Mouse (Mus musculus) CH12.LX (cell line): ENCODE measurements around the gene Msrb2. TPM values are rescaled to one million over a fixed set of nuclear protein-coding genes. Genes with fewer than 3 reads are reported as not detected.

ENCODE experiments used
- DNase-seq: peaks from one replicate; pipeline ENCODE4 v3.0.0-alpha.2; 2013; ENCODE audit errors: extremely low read depth
- H3K27ac ChIP-seq: 2 replicates; pipeline ENCODE4 v1.5.1; 2012; ENCODE audit warnings: low read depth, mild to moderate bottlenecking, control low read depth, moderate library complexity; ENCODE audit not compliant: insufficient read depth
- H3K27me3 ChIP-seq: replicated peaks from 2 replicates; pipeline ENCODE3; 2012; ENCODE audit warnings: inconsistent platforms
- H3K36me3 ChIP-seq, 2 experiments: replicated peaks in 1 of 2; 2 replicates each; pipeline versions ENCODE3 to v1.6.1; 2012; ENCODE audit warnings: inconsistent platforms in 1 of 2, low read length in 1 of 2, mild to moderate bottlenecking in 1 of 2, mixed read lengths in 1 of 2, moderate library complexity in 1 of 2; ENCODE audit not compliant: control insufficient read depth in 1 of 2, insufficient read depth in 1 of 2
- H3K4me1 ChIP-seq, 2 experiments: 2 replicates each; pipeline ENCODE4 v1.6.1; 2012; ENCODE audit warnings: inconsistent platforms in 1 of 2, moderate library complexity in 1 of 2; ENCODE audit not compliant: insufficient read depth in 2 of 2, control insufficient read depth in 1 of 2
- H3K4me2 ChIP-seq: 2 replicates; pipeline ENCODE4 v1.6.1; 2012; ENCODE audit warnings: low read depth, mild to moderate bottlenecking, control low read depth; ENCODE audit not compliant: poor library complexity, insufficient read depth, severe bottlenecking
- H3K4me3 ChIP-seq, 3 experiments: fragments of 150-350 bp in 1 of 3; sonication (generic) in 1 of 3; replicated peaks in 1 of 3; 2 replicates each; pipeline versions ENCODE3 to v1.5.1; 2011 to 2012; ENCODE audit warnings: low read depth in 2 of 3, low read length in 2 of 3, mild to moderate bottlenecking in 2 of 3, moderate library complexity in 2 of 3, control low read depth in 1 of 3, improper control_type of control experiment in 1 of 3, inconsistent platforms in 1 of 3, mixed read lengths in 1 of 3; ENCODE audit not compliant: poor library complexity in 1 of 3
- H3K79me2 ChIP-seq: replicated peaks from 2 replicates; pipeline ENCODE4 v1.6.1; 2012; ENCODE audit warnings: mild to moderate bottlenecking, moderate library complexity; ENCODE audit not compliant: control insufficient read depth, poor library complexity, insufficient read depth, severe bottlenecking; ENCODE audit errors: extremely low read depth
- H3K9ac ChIP-seq: 2 replicates; pipeline ENCODE4 v1.6.1; 2012; ENCODE audit warnings: low read depth, mild to moderate bottlenecking, control low read depth, moderate library complexity; ENCODE audit not compliant: insufficient read depth
- H3K9me3 ChIP-seq: replicated peaks from 2 replicates; pipeline ENCODE3; 2012; ENCODE audit warnings: low read length, inconsistent platforms, mixed read lengths
- CHD1 ChIP-seq: IDR thresholded peaks from 2 replicates; pipeline ENCODE4 v1.6.1; 2012; ENCODE audit warnings: low read depth, low read length, improper control_type of control experiment, inconsistent platforms
- CTCF ChIP-seq, 2 experiments: IDR thresholded peaks in 1 of 2; conservative IDR thresholded peaks in 1 of 2; 2 replicates each; pipeline ENCODE4 v1.5.1; 2011 to 2012; ENCODE audit warnings: low read depth in 2 of 2, low read length in 2 of 2, improper control_type of control experiment in 1 of 2, inconsistent platforms in 1 of 2, mild to moderate bottlenecking in 1 of 2, moderate library complexity in 1 of 2
- E2F4 ChIP-seq: IDR thresholded peaks from 2 replicates; pipeline ENCODE4 v1.6.1; 2011; ENCODE audit warnings: low read depth, low read length, improper control_type of control experiment; ENCODE audit not compliant: insufficient replicate concordance
- ELF1 ChIP-seq: IDR thresholded peaks from 2 replicates; pipeline ENCODE4 v1.6.1; 2014; ENCODE audit warnings: low read depth, mild to moderate bottlenecking, inconsistent platforms, low read length, improper control_type of control experiment
- HCFC1 ChIP-seq: IDR thresholded peaks from 2 replicates; pipeline ENCODE4 v1.6.1; 2012; ENCODE audit warnings: low read depth, mild to moderate bottlenecking, inconsistent platforms, low read length, improper control_type of control experiment
- JUN ChIP-seq: IDR thresholded peaks from 2 replicates; pipeline ENCODE4 v1.6.1; 2011; ENCODE audit warnings: low read depth, mild to moderate bottlenecking, low read length, improper control_type of control experiment, moderate library complexity; ENCODE audit not compliant: insufficient read depth
- JUND ChIP-seq: conservative IDR thresholded peaks from 2 replicates; pipeline ENCODE4 v1.6.1; 2011; ENCODE audit warnings: low read depth, low read length, improper control_type of control experiment
- MAX ChIP-seq: IDR thresholded peaks from 2 replicates; pipeline ENCODE4 v1.6.1; 2011; ENCODE audit warnings: low read length, improper control_type of control experiment
- MXI1 ChIP-seq: IDR thresholded peaks from 2 replicates; pipeline ENCODE4 v1.6.1; 2011; ENCODE audit warnings: mild to moderate bottlenecking, low read depth, low read length, improper control_type of control experiment
- MYC ChIP-seq: IDR thresholded peaks from 2 replicates; pipeline ENCODE4 v1.6.1; 2011; ENCODE audit warnings: low read depth, mild to moderate bottlenecking, improper control_type of control experiment, low read length
- NELFE ChIP-seq: IDR thresholded peaks from 2 replicates; pipeline ENCODE4 v1.6.1; 2011; ENCODE audit warnings: low read depth, low read length, improper control_type of control experiment
- PAX5 ChIP-seq: IDR thresholded peaks from 2 replicates; pipeline ENCODE4 v1.6.1; 2012; ENCODE audit warnings: low read length, inconsistent platforms, mixed read lengths
- POLR2A ChIP-seq: IDR thresholded peaks from 2 replicates; pipeline ENCODE4 v1.6.1; 2011; ENCODE audit warnings: low read depth, mild to moderate bottlenecking, improper control_type of control experiment, low read length
- POLR2AphosphoS2 ChIP-seq: IDR thresholded peaks from 2 replicates; pipeline ENCODE4 v1.6.1; 2011; ENCODE audit warnings: low read depth, low read length, improper control_type of control experiment
- RAD21 ChIP-seq: IDR thresholded peaks from 2 replicates; pipeline ENCODE4 v1.6.1; 2011; ENCODE audit warnings: low read depth, mild to moderate bottlenecking, low read length, improper control_type of control experiment, moderate library complexity
- SIN3A ChIP-seq: IDR thresholded peaks from 2 replicates; pipeline ENCODE4 v1.6.1; 2012; ENCODE audit warnings: low read length, improper control_type of control experiment, inconsistent platforms
- SMC3 ChIP-seq: IDR thresholded peaks from 2 replicates; pipeline ENCODE4 v1.6.1; 2011; ENCODE audit warnings: low read depth, low read length, improper control_type of control experiment
- TBP ChIP-seq: conservative IDR thresholded peaks from 2 replicates; pipeline ENCODE4 v1.6.1; 2011; ENCODE audit warnings: low read depth, low read length, improper control_type of control experiment
- TCF12 ChIP-seq: IDR thresholded peaks from 2 replicates; pipeline ENCODE4 v1.6.1; 2014; ENCODE audit warnings: low read depth, mild to moderate bottlenecking, inconsistent platforms, low read length, improper control_type of control experiment
- USF2 ChIP-seq: conservative IDR thresholded peaks from 2 replicates; pipeline ENCODE4 v1.6.1; 2011; ENCODE audit warnings: low read depth, low read length, improper control_type of control experiment
- ZKSCAN1 ChIP-seq: IDR thresholded peaks from 2 replicates; pipeline ENCODE4 v1.6.1; 2012; ENCODE audit warnings: low read depth, inconsistent platforms, low read length, improper control_type of control experiment, borderline replicate concordance
- ZMIZ1 ChIP-seq: IDR thresholded peaks from 2 replicates; pipeline ENCODE4 v1.6.1; 2012; ENCODE audit warnings: low read depth, mild to moderate bottlenecking, inconsistent platforms, low read length, improper control_type of control experiment
- dilution Hi-C: fragments of 300-500 bp; cut with MboI; formaldehyde crosslinking; loops from 2 replicates; pipeline ENCODE4 v1.14.3; 2020; ENCODE audit warnings: low sequenced_read_pairs; ENCODE audit not compliant: extremely low pct_unique_long_range_greater_than_20kb, extremely low pct_ligation_motif_present
- in situ Hi-C: fragments of 300-500 bp; cut with MboI; formaldehyde crosslinking; loops from 3 replicates; pipeline ENCODE4 v1.14.3; 2019; ENCODE audit warnings: low sequenced_read_pairs, low pct_ligation_motif_present, low pct_unique_long_range_greater_than_20kb, mixed read lengths
- polyA plus RNA-seq: library from polyadenylated mRNA; unstranded; fragments of >175 nt; gene quantifications from 2 replicates; pipeline ENCODE4 v1.2.1, GENCODE M21; 2012; ENCODE audit warnings: low read depth; ENCODE audit not compliant: insufficient read length
- total RNA-seq, 2 experiments: library from RNA; depleted of rRNA; stranded (reverse); fragments of 300-350 nt in 1 of 2; fragments of >200 nt in 1 of 2; gene quantifications; 2 replicates each; pipeline ENCODE4 v1.2.3; 2012 to 2014

Gene Msrb2
- total and polyA plus RNA-seq, 3 experiments: 9.0 to 27.8 (median 21.6) TPM

- dilution Hi-C loops: no loop called here
- Histone ChIP-seq H3K4me2 (no peak overlapping the region), H3K9ac (no peak overlapping the region), H3K36me3 (no peaks in the 10 kb centered on the region), H3K4me3 (no peak overlapping the region)
- no peak for TF ChIP-seq POLR2AphosphoS2
- TF ChIP-seq CHD1: no peak
- TF ChIP-seq POLR2A: no peak
- no peak for TF ChIP-seq ZMIZ1
- TF ChIP-seq JUN: no peak
- no peak for TF ChIP-seq TBP
- TF ChIP-seq MXI1: no peak
- TF ChIP-seq RAD21: no peak
- no peak for TF ChIP-seq MAX
- no peak for TF ChIP-seq NELFE
- TF ChIP-seq SIN3A: no peak
- TF ChIP-seq JUND: no peak
- TF ChIP-seq ELF1: no peak
- no peak for TF ChIP-seq CTCF (conservative IDR thresholded peaks at IDR 0.05 in 1 of 2, IDR thresholded peaks at IDR 0.05 in 1 of 2; ENCODE audit: low read depth in 2 of 2, low read length in 2 of 2)
- no peak for TF ChIP-seq SMC3
- TF ChIP-seq, all 38 proteins: peak for 0
- Histone ChIP-seq H3K27me3 (peaks cover 1% of the 10 kb centered on the region), H3K79me2 (no peaks in the 10 kb centered on the region), H3K27ac (no peak overlapping the region), H3K4me1 (no peaks in the 10 kb centered on the region), H3K9me3 (no peaks in the 10 kb centered on the region)
- in situ Hi-C loops: no loop called here
- DNase-seq: peak; percentile 14
Observed at GRCm38 (mm10) chr2:19429031-19429430, 57.8 kb downstream of the Msrb2 start.

- no peaks in the 10 kb centered on the region for H3K79me2 ChIP-seq
- no peak overlapping the region for H3K4me2 ChIP-seq
- H3K27ac ChIP-seq: no peak overlapping the region
- peaks cover 1% of the 10 kb centered on the region for H3K27me3 ChIP-seq
- no peaks in the 10 kb centered on the region for H3K4me1 ChIP-seq
- dilution Hi-C loops (no loop called here), in situ Hi-C loops (no loop called here)
- DNase-seq: no peak
- no peak for TF ChIP-seq USF2
- TF ChIP-seq CHD1: no peak
- TF ChIP-seq SMC3: no peak
- no peak for TF ChIP-seq ZKSCAN1
- TF ChIP-seq E2F4: no peak
- TF ChIP-seq RAD21: no peak
- TF ChIP-seq TCF12: no peak
- no peak for TF ChIP-seq MYC
- TF ChIP-seq PAX5: no peak
- no peak for TF ChIP-seq HCFC1
- H3K9ac ChIP-seq: no peak overlapping the region
- H3K36me3 ChIP-seq: no peaks in the 10 kb centered on the region
- H3K4me3 ChIP-seq: no peak overlapping the region
- H3K9me3 ChIP-seq: no peaks in the 10 kb centered on the region
Observed at GRCm38 (mm10) chr2:19429691-19430690, 58.8 kb downstream of the Msrb2 start.
